Mouse (Mus musculus) lung, postnatal 0 days (tissue): ENCODE data around the gene Evl.
"Not testable (repeated sequence)": the region's sequence is repeated elsewhere in the genome, so short reads cannot be mapped to it uniquely, and the experiment has no call there.

Experiments used
- CTCF ChIP-seq: IDR thresholded peaks from 2 replicates; pipeline ENCODE4 v1.5.1; 2016; ENCODE audit warnings: antibody characterized with exemption, mild to moderate bottlenecking
- EP300 ChIP-seq: IDR thresholded peaks from 2 replicates; pipeline ENCODE4 v1.6.1; 2016; ENCODE audit warnings: antibody characterized with exemption, mild to moderate bottlenecking, control low read depth

GRCm38 (mm10) chr12:108507046-108507445, 47.5 kb upstream of the Evl start:
- not testable (repeated sequence) for TF ChIP-seq EP300, CTCF
